Mouse (Mus musculus): Measurements from ENCODE around the gene Alk. TPM values are rescaled to one million over a fixed set of nuclear protein-coding genes. Genes with fewer than 3 reads are reported as not detected.
A peak's percentile ranks its signal among the peaks of the same experiment; 100 is the strongest.

Gene Alk
- total RNA-seq, 2 experiments from 2014 or later = not detected

GRCm38 (mm10) chr17:71944020-71944419 is 660.4 kb downstream of the Alk start:
- no peak overlapping the region for H3K4me3 ChIP-seq
- H3K27ac ChIP-seq = no peak overlapping the region
- intact Hi-C loops (cut with DNase I) = no loop called here
- no peak for TF ChIP-seq CTCF (IDR thresholded peaks at IDR 0.05)
- no peak for DNase-seq

- no peak overlapping the region for H3K27ac ChIP-seq
- no peak for TF ChIP-seq CTCF (IDR thresholded peaks at IDR 0.05)
- H3K4me3 ChIP-seq = no peak overlapping the region
- intact Hi-C loops (cut with DNase I) = no loop called here
- no peak for DNase-seq
These were observed 662.4 kb downstream of the Alk start for GRCm38 (mm10) chr17:71942052-71942451.

DNA sequence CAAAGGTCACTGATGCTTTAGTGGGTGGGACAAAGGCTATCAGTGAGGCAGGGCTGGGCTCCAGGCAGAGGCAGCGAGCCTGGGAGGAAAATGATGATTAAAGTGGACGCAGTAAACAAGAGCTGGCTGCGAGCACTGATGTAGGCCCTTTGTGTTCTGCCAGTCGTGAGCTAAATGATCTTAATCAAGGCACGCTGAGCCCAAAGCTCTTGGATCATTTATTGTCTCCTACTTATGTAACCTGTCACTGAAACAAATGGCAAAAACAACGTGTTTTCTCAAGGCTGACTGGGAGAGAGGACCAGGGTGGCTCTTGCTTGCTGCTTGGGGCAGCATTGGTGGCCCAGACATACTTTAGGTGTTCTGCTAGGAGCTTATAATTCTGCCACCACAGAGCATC is 663.0 kb downstream of the Alk start:
- DNase-seq = no peak
- Histone ChIP-seq H3K4me3 (no peak overlapping the region), H3K27ac (no peak overlapping the region)
- intact Hi-C loops (cut with DNase I) = no loop called here
- no peak for TF ChIP-seq CTCF (IDR thresholded peaks at IDR 0.05)

- Histone ChIP-seq H3K27ac (no peak overlapping the region), H3K4me3 (no peak overlapping the region)
- DNase-seq = no peak
- TF ChIP-seq CTCF (IDR thresholded peaks at IDR 0.05) = no peak
- intact Hi-C loops (cut with DNase I) = no loop called here
These were observed 667.7 kb downstream of the Alk start for GRCm38 (mm10) chr17:71936681-71937080.

DNA sequence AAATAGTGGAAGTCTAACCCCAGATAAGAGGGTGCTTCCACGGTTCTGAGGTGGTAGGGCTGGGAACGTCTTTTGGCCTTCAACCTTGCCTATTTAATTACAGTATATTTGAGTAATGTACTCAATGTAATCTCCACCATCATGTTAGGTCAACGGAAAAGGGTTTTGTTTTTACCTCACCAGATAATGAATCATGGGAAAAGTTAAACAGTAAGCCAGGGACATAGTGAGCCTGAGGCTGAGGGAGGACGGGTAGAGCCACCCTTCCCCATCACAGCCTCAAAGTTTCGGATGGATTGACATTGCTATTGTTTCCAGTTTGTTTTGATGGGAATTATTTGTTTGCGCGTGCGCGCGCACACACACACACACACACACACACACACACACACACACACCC is 668.6 kb downstream of the Alk start:
- no peak for TF ChIP-seq CTCF (IDR thresholded peaks at IDR 0.05)
- no peak overlapping the region for H3K4me3 ChIP-seq
- H3K27ac ChIP-seq = no peak overlapping the region
- DNase-seq = no peak
- intact Hi-C loops (cut with DNase I) = no loop called here

DNA sequence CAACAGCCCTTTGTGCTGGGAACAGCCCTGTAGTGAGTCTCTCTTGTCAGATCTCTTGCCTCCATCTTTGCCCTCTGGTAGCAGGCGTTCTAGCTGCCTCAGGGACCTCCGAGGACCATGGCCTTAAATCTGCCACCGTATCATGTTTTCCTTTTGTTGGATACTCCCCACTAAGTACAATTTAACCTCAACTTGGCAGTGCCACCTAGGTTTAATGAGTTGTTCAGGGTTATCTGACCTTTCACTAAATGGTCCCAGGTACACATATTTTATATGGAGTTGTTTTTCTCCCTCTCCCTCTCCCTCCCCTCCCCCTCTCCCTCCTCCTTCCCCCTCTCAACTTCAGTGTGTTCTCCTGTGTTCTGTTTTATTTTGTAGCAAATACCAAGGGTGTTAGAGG is 669.1 kb downstream of the Alk start:
- no peak for DNase-seq
- Histone ChIP-seq H3K27ac (no peak overlapping the region), H3K4me3 (no peak overlapping the region)
- no peak for TF ChIP-seq CTCF (IDR thresholded peaks at IDR 0.05)
- intact Hi-C loops (cut with DNase I) = no loop called here

- intact Hi-C loops (cut with DNase I) = no loop called here
- DNase-seq = no peak
- TF ChIP-seq CTCF (IDR thresholded peaks at IDR 0.05) = no peak
- Histone ChIP-seq H3K4me3 (no peak overlapping the region), H3K27ac (peak overlapping the region; percentile 29; the same call in 1 of the 2 replicates)
These were observed 689.5 kb downstream of the Alk start for GRCm38 (mm10) chr17:71914941-71915340.

DNA sequence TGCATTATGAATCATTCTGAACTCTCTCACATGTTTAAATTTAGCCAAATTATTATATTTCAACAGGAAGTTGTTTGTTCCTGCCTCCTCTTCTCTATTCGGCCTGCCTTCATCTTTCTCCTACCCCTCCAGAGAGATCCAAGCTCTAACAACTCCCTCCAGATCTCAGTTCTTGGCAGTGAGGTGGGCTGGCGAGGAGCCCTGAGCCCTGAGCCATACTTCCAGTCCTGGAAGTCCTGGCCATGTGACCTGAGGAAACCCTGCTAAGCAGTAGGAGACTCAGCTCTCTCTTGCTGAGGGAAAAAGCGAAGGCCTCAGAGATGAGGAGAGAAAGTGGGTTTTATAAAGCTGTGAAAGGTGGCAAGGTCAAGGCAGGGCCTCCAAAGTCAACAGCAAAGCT is 689.9 kb downstream of the Alk start:
- peak overlapping the region; percentile 29; the same call in 1 of the 2 replicates for H3K27ac ChIP-seq
- TF ChIP-seq CTCF (IDR thresholded peaks at IDR 0.05) = no peak
- no peak overlapping the region for H3K4me3 ChIP-seq
- intact Hi-C loops (cut with DNase I) = no loop called here
- DNase-seq = peak; percentile 74

DNA sequence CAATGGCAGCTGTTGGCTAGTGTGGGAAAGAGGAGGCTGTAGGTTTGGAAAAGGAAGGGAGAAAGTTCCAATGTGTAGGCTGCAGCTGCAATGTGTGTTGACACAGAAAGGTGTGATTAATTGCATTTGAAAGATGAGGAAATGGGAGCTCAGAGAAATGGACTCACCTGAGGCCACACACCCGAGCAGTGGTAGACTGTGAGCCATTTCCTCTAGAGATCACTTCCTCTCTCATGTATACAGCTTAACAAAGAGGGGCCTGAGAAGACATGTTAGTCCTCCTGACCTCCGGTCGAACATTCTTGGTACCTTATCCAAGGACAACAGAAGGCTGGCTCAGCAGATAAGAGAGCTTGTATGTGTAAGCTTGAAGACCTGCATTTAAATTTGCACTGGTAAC is 691.2 kb downstream of the Alk start:
- Histone ChIP-seq H3K27ac (no peak overlapping the region), H3K4me3 (no peak overlapping the region)
- DNase-seq = no peak
- no peak for TF ChIP-seq CTCF (IDR thresholded peaks at IDR 0.05)
- intact Hi-C loops (cut with DNase I) = no loop called here

DNA sequence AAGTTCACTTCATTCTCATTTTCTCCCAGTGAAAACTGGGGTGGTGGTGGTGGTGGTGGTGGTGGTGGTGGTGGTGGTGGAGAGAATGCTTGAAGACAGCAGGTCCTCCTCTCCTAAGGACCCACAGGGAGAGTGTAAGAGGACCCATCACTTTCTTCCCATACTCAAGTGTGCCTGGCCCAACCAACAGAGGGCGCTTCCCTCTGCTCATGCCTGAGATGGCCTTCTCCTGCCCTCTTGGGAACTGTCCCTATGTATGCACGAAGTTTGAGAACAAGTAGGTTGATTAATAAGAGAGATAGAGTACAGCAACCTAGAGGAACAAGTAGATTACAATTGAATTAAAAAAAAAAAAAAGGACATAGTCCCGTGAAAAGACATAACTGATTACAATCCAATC is 695.3 kb downstream of the Alk start:
- peak; percentile 41 for DNase-seq
- Histone ChIP-seq H3K27ac (no peak overlapping the region), H3K4me3 (no peak overlapping the region)
- intact Hi-C loops (cut with DNase I) = no loop called here
- peak; percentile 63 for TF ChIP-seq CTCF (IDR thresholded peaks at IDR 0.05)

DNA sequence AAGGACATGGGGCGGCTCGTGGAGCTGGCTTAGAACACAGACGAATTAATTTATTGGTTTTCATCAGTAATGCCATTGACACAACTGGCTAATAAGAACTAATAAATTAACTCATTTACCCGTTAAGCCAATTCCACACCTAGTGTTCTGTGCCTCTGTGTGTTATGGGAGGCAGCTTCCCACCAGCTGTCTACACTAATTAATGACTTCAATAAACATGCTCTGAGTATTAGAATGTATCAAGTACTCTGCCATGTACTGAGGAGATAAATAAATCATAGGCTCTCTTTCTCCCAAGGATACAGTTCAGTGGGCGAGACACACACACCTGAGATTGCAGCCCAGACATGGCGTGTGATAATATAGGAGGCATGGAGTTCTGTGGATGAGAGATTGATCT is 723.1 kb downstream of the Alk start:
- Histone ChIP-seq H3K27ac (no peak overlapping the region), H3K4me3 (no peak overlapping the region)
- TF ChIP-seq CTCF (IDR thresholded peaks at IDR 0.05) = no peak
- DNase-seq = no peak
- intact Hi-C loops (cut with DNase I) = no loop called here

DNA sequence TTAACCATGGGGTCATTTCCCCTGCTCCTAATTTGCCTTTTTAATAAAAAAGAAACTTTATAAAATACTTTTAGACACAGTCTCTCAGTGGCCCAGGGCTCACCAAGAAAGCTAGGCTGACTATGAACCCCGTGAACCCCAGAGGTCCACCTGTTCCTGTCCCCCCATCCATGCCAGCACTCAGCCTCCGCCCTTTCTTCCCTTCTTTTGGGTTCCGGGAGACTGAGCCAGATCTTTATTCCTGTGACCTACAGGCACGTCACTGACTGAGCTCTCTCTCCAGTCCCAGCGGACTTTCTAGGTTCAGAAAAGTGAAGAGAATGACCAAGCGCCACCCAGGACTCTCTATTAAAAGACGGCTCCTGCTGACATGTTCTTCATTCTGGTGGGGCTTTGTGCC is 728.9 kb downstream of the Alk start:
- no peak for TF ChIP-seq CTCF (IDR thresholded peaks at IDR 0.05)
- no peak for DNase-seq
- intact Hi-C loops (cut with DNase I) = no loop called here
- H3K4me3 ChIP-seq = no peak overlapping the region
- H3K27ac ChIP-seq = no peak overlapping the region

DNA sequence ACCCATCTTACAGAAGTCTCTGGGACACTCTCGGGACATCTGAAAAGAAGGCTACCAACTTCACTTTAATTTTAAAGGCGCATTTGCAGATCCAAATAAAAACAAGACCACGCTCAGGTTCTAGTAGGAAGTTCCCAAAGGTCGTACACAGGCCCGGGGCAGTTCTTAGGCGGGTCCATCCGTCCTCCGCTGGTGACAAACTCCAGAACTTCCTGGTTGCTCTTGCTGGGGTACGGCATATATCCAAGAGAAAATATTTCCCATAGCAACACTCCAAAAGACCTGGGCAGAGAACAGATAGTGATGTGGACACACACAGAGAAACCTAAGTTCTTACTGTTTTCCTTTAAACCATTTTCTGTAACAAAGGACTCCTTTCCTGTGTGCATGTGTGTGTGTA is 729.6 kb downstream of the Alk start:
- Histone ChIP-seq H3K4me3 (no peak overlapping the region), H3K27ac (no peak overlapping the region)
- no peak for DNase-seq
- intact Hi-C loops (cut with DNase I) = loop anchor here (1.0 to 5.0 kb wide), 2 partner anchors 212 to 312 kb away; no protein-coding TSS in a partner anchor
- no peak for TF ChIP-seq CTCF (IDR thresholded peaks at IDR 0.05)

- Histone ChIP-seq H3K4me3 (no peak overlapping the region), H3K27ac (no peak overlapping the region)
- DNase-seq = peak; percentile 71
- TF ChIP-seq CTCF (IDR thresholded peaks at IDR 0.05) = peak; percentile 83
- intact Hi-C loops (cut with DNase I) = loop anchor here (1.0 to 5.0 kb wide), 2 partner anchors 212 to 312 kb away; no protein-coding TSS in a partner anchor
These were observed 730.4 kb downstream of the Alk start for GRCm38 (mm10) chr17:71874077-71874476.

Data from gastrocnemius, adult 2 months (tissue).